Mouse (Mus musculus) CD4-positive, CD25-positive, alpha-beta regulatory T cell, adult 2 months (primary cell): ENCODE results near the gene Mnat1.

Experiments used
- DNase-seq: peaks from one replicate; pipeline ENCODE4 v3.0.0-alpha.2; 2012; ENCODE audit warnings: low read depth, low spot score

The Mnat1 gene

GRCm38 (mm10) chr12:73307750-73308149 is 184.2 kb downstream of the Mnat1 start:
- DNase-seq = no peak

- DNase-seq = no peak
Measured at GRCm38 (mm10) chr12:73308711-73309110, 185.2 kb downstream of the Mnat1 start.

- no peak for DNase-seq
Measured at GRCm38 (mm10) chr12:73317706-73318686, 194.5 kb downstream of the Mnat1 start.
